Mouse (Mus musculus) hematopoietic stem cell, adult 5-6 weeks (primary cell): Measurements from ENCODE around the gene Olfr683. TPM values are rescaled to one million over a fixed set of nuclear protein-coding genes. Genes with fewer than 3 reads are reported as not detected.
"Not testable (repeated sequence)": the region's sequence is repeated elsewhere in the genome, so short reads cannot be mapped to it uniquely, and the experiment has no call there.

Source experiments
- ATAC-seq, 2 experiments: fragments of 125-278 bp in 1 of 2; replicated peaks in 1 of 2; 2 replicates each; pipeline ENCODE4 v1.8.0; 2016 to 2017; ENCODE audit warnings: inconsistent platforms in 2 of 2, mild to moderate bottlenecking in 2 of 2, moderate number of reproducible peaks in 2 of 2, low read depth in 1 of 2, moderate TSS enrichment in 1 of 2; ENCODE audit not compliant: low FRiP score in 2 of 2, poor library complexity in 2 of 2, severe bottlenecking in 2 of 2, insufficient read depth in 1 of 2, low TSS enrichment in 1 of 2
- total RNA-seq: library from RNA; stranded (forward); fragments of 172-1452, 232-1000 nt; gene quantifications from 2 replicates; pipeline ENCODE4 v1.2.3, GENCODE M21; 2017

The Olfr683 gene
- total RNA-seq = not detected in 2 replicates

DNA sequence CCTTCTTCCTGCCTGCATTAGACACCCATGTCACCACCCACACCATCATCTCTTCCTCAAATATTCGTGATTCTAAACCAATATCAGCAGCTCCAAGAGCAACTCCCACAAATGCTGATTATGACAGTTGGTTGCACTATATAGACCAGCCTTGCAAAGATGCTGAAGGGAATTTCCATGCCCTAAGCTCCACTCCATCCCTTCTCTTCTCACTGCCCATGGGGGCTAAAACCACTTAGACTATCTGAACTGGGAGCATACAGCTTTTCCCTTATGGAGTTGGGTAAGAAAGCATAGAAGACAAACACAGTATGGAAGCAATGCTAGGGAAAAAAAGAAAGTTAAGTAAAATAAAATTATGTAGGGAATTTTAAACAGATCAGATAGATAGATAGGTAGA, at the start of gene Olfr683:
TSS of gene Olfr683 (minus strand) at position 101 of the 400 bp plus-strand sequence.
- ATAC-seq = no peak

GRCm38 (mm10) chr7:105185912-105186311, 39.1 kb upstream of the Olfr683 start, which contains the start of gene Olfr685:
TSS of gene Olfr685 (minus strand) at chr7:105186012.
- no peak for ATAC-seq

- 0 out of 4 replicates have a peak, but pooled peaks of 1 of the 2 experiments have one; percentile 22 for ATAC-seq
These were observed 24.0 kb upstream of the Olfr683 start for GRCm38 (mm10) chr7:105170773-105171172.

DNA sequence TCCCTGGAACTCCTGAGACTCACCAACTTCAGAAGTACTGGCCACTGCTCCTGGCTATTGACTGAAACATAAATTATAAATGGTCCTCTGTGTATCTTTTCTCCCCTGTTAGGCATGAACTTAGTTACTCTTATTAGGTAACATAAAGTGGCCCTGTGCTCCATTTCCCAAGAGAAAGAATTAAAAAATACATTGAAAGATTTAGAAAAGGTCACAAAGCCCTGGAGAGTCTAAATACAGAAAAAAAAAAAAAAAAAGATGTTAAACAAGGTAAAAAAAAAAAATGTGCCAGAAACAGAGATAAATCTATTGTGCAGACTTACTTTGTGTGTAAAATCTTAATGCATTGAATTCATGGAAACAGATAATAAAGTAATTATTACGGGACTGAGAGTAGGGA, 16.7 kb upstream of the Olfr683 start, which contains the start of gene Olfr684:
TSS of gene Olfr684 (minus strand) at position 101 of the 400 bp plus-strand sequence.
- no peak for ATAC-seq

- no peak for ATAC-seq
These were observed 5.5 kb downstream of the Olfr683 start for GRCm38 (mm10) chr7:105141275-105141674.

GRCm38 (mm10) chr7:105116536-105116935, 30.3 kb downstream of the Olfr683 start, which contains the start of gene Olfr681:
TSS of gene Olfr681 (plus strand) at chr7:105116836.
- ATAC-seq = no peak

DNA sequence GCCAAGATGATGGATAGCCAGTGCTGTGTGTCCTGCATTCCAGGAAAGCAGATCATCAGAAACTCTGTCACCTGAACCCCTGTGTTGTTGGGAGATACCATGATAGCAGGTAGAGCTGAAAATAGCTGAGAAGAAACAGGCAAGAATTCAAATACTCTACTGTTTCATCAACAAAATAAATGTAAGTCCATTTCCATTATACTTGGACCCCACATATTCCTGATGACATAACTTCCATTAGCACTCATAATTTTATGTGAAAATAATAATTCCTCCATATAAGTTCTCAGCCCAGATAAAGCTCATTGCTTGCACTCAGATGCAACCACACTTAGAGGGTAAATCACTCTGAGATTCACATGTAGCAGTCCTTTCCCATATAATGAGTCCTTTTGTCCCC, 54.1 kb downstream of the Olfr683 start, which contains the start of gene Olfr680-ps1:
TSS of gene Olfr680-ps1 (minus strand) at position 101 of the 400 bp plus-strand sequence.
- ATAC-seq = not testable (repeated sequence)

Other genes with a start within 250 kb of the Olfr683 start
- gene Olfr667, start 225.5 kb downstream of the Olfr683 start, total RNA-seq = not detected in 2 replicates
- not detected in 2 replicates for gene Olfr668, start 219.0 kb downstream of the Olfr683 start, total RNA-seq
- gene Olfr669, start 212.8 kb downstream of the Olfr683 start, total RNA-seq = not detected in 2 replicates
- gene Olfr670, start 184.4 kb downstream of the Olfr683 start, total RNA-seq = not detected in 2 replicates
- gene Olfr671, start 167.9 kb downstream of the Olfr683 start, total RNA-seq = not detected in 2 replicates
- not detected in 2 replicates for gene Olfr672, start 145.0 kb downstream of the Olfr683 start, total RNA-seq
- gene Olfr675, start 118.6 kb downstream of the Olfr683 start, total RNA-seq = not detected in 2 replicates
- not detected in 2 replicates for gene Olfr676, start 114.3 kb downstream of the Olfr683 start, total RNA-seq
- not detected in 2 replicates for gene Olfr677, start 95.6 kb downstream of the Olfr683 start, total RNA-seq
- gene Olfr678, start 82.5 kb downstream of the Olfr683 start, total RNA-seq = not detected in 2 replicates
- not detected in 2 replicates for gene Olfr679, start 65.8 kb downstream of the Olfr683 start, total RNA-seq
- gene Olfr680-ps1, start 54.2 kb downstream of the Olfr683 start, total RNA-seq = not detected in 2 replicates
- not detected in 2 replicates for gene Olfr681, start 30.2 kb downstream of the Olfr683 start, total RNA-seq
- gene Olfr684, start 16.6 kb upstream of the Olfr683 start, total RNA-seq = not detected in 2 replicates
- gene Olfr685, start 39.0 kb upstream of the Olfr683 start, total RNA-seq = not detected in 2 replicates
- gene Olfr686, start 60.5 kb upstream of the Olfr683 start, total RNA-seq = not detected in 2 replicates
- gene Olfr688, start 141.1 kb upstream of the Olfr683 start, total RNA-seq = not detected in 2 replicates
- gene Olfr689, start 164.2 kb upstream of the Olfr683 start, total RNA-seq = not detected in 2 replicates
- not detected in 2 replicates for gene Olfr690, start 187.1 kb upstream of the Olfr683 start, total RNA-seq
- not detected in 2 replicates for gene Olfr691, start 195.3 kb upstream of the Olfr683 start, total RNA-seq
- not detected in 2 replicates for gene Olfr692, start 221.2 kb upstream of the Olfr683 start, total RNA-seq
- gene Gm5901, start 228.0 kb upstream of the Olfr683 start, total RNA-seq = not detected in 2 replicates